Mouse (Mus musculus): Measurements from ENCODE around the gene S1pr4. TPM values are rescaled to one million over a fixed set of nuclear protein-coding genes. Genes with fewer than 3 reads are reported as not detected.

The S1pr4 gene
- polyA plus RNA-seq, 1 experiment from 2014 or later, result 0.24 TPM

GRCm38 (mm10) chr10:81457624-81458023 is 42.3 kb downstream of the S1pr4 start:
- H3K36me3 ChIP-seq (ENCODE audit: control insufficient read depth, insufficient read depth, low read length), result no peaks in the 10 kb centered on the region
- H3K27me3 ChIP-seq (ENCODE audit: control insufficient read depth, insufficient read depth, low read length), result peaks cover 97% of the 10 kb centered on the region
- H3K4me2 ChIP-seq (ENCODE audit: low read length), result no peak overlapping the region
- no peak for ATAC-seq (ENCODE audit: insufficient number of reproducible peaks, insufficient read depth, low FRiP score, low read depth)
- H3K4me3 ChIP-seq (ENCODE audit: control insufficient read depth in 1 of 2, insufficient read depth in 1 of 2, low read depth in 1 of 2, low read length in 2 of 2), result no peak overlapping the region
- H3K4me1 ChIP-seq (ENCODE audit: control insufficient read depth in 2 of 2, insufficient read depth in 2 of 2, low read length in 2 of 2), result peaks cover 0 to 5% of the 10 kb centered on the region in 2 experiments; a peak in 2 of 4 replicates
- no peak overlapping the region for H3K9ac ChIP-seq (ENCODE audit: low read length)
- WGBS, result 79% methylated on average over 8 of the region's 8 CpGs
- no peaks in the 10 kb centered on the region for H3K9me3 ChIP-seq (ENCODE audit: control insufficient read depth, low read length)
- H3K27ac ChIP-seq (replicated peaks in 1 of 2; ENCODE audit: control insufficient read depth in 1 of 2, insufficient read depth in 1 of 2, low read depth in 2 of 2, low read length in 2 of 2), result no peak overlapping the region

GRCm38 (mm10) chr10:81456983-81457563 is 42.9 kb downstream of the S1pr4 start:
- H3K9ac ChIP-seq (ENCODE audit: low read length), result no peak overlapping the region
- H3K27ac ChIP-seq (replicated peaks in 1 of 2; ENCODE audit: control insufficient read depth in 1 of 2, insufficient read depth in 1 of 2, low read depth in 2 of 2, low read length in 2 of 2), result no peak overlapping the region
- no peak overlapping the region for H3K4me3 ChIP-seq (ENCODE audit: control insufficient read depth in 1 of 2, insufficient read depth in 1 of 2, low read depth in 1 of 2, low read length in 2 of 2)
- WGBS, result 31% methylated on average over 12 of the region's 12 CpGs
- ATAC-seq (ENCODE audit: insufficient number of reproducible peaks, insufficient read depth, low FRiP score, low read depth), result no peak
- no peaks in the 10 kb centered on the region for H3K9me3 ChIP-seq (ENCODE audit: control insufficient read depth, low read length)
- H3K36me3 ChIP-seq (ENCODE audit: control insufficient read depth, insufficient read depth, low read length), result no peaks in the 10 kb centered on the region
- H3K27me3 ChIP-seq (ENCODE audit: control insufficient read depth, insufficient read depth, low read length), result peaks cover 97% of the 10 kb centered on the region
- H3K4me2 ChIP-seq (ENCODE audit: low read length), result no peak overlapping the region
- H3K4me1 ChIP-seq (ENCODE audit: control insufficient read depth in 2 of 2, insufficient read depth in 2 of 2, low read length in 2 of 2), result peaks cover 0 to 5% of the 10 kb centered on the region in 2 experiments; a peak in 2 of 4 replicates

GRCm38 (mm10) chr10:81455181-81455895 is 44.6 kb downstream of the S1pr4 start, which contains the start of gene Nfic:
Gene Nfic (minus strand): TSS chr10:81455635.
- H3K4me3 ChIP-seq (ENCODE audit: control insufficient read depth in 1 of 2, insufficient read depth in 1 of 2, low read depth in 1 of 2, low read length in 2 of 2), result no peak within 1 kb of the TSS
- WGBS, result 64% methylated on average over 28 of the region's 28 CpGs
- ATAC-seq (ENCODE audit: insufficient number of reproducible peaks, insufficient read depth, low FRiP score, low read depth), result no peak
- H3K27me3 ChIP-seq (ENCODE audit: control insufficient read depth, insufficient read depth, low read length), result peaks cover 97% of the 10 kb centered on the region
- no peak within 1 kb of the TSS for H3K4me2 ChIP-seq (ENCODE audit: low read length)
- no peak within 1 kb of the TSS for H3K9ac ChIP-seq (ENCODE audit: low read length)
- no peak within 1 kb of the TSS for H3K27ac ChIP-seq (replicated peaks in 1 of 2; ENCODE audit: control insufficient read depth in 1 of 2, insufficient read depth in 1 of 2, low read depth in 2 of 2, low read length in 2 of 2)
- peaks cover 0 to 2% of the 10 kb centered on the region in 2 experiments; a peak in 2 of 4 replicates for H3K4me1 ChIP-seq (ENCODE audit: control insufficient read depth in 2 of 2, insufficient read depth in 2 of 2, low read length in 2 of 2)
- no peaks in the 10 kb centered on the region for H3K36me3 ChIP-seq (ENCODE audit: control insufficient read depth, insufficient read depth, low read length)
- no peaks in the 10 kb centered on the region for H3K9me3 ChIP-seq (ENCODE audit: control insufficient read depth, low read length)

GRCm38 (mm10) chr10:81454106-81454505 is 45.8 kb downstream of the S1pr4 start:
- no peak overlapping the region for H3K4me3 ChIP-seq (ENCODE audit: control insufficient read depth in 1 of 2, insufficient read depth in 1 of 2, low read depth in 1 of 2, low read length in 2 of 2)
- no peaks in the 10 kb centered on the region for H3K36me3 ChIP-seq (ENCODE audit: control insufficient read depth, insufficient read depth, low read length)
- 64% methylated on average over 2 of the region's 2 CpGs for WGBS
- no peak overlapping the region for H3K9ac ChIP-seq (ENCODE audit: low read length)
- no peak overlapping the region for H3K4me2 ChIP-seq (ENCODE audit: low read length)
- no peaks in the 10 kb centered on the region for H3K9me3 ChIP-seq (ENCODE audit: control insufficient read depth, low read length)
- ATAC-seq (ENCODE audit: insufficient number of reproducible peaks, insufficient read depth, low FRiP score, low read depth), result no peak
- H3K27me3 ChIP-seq (ENCODE audit: control insufficient read depth, insufficient read depth, low read length), result peaks cover 86% of the 10 kb centered on the region
- H3K4me1 ChIP-seq (ENCODE audit: control insufficient read depth in 2 of 2, insufficient read depth in 2 of 2, low read length in 2 of 2), result no peaks in the 10 kb centered on the region
- H3K27ac ChIP-seq (replicated peaks in 1 of 2; ENCODE audit: control insufficient read depth in 1 of 2, insufficient read depth in 1 of 2, low read depth in 2 of 2, low read length in 2 of 2), result no peak overlapping the region

GRCm38 (mm10) chr10:81452947-81453288 is 47.0 kb downstream of the S1pr4 start:
- peaks cover 75% of the 10 kb centered on the region for H3K27me3 ChIP-seq (ENCODE audit: control insufficient read depth, insufficient read depth, low read length)
- H3K27ac ChIP-seq (replicated peaks in 1 of 2; ENCODE audit: control insufficient read depth in 1 of 2, insufficient read depth in 1 of 2, low read depth in 2 of 2, low read length in 2 of 2), result no peak overlapping the region
- no peak for ATAC-seq (ENCODE audit: insufficient number of reproducible peaks, insufficient read depth, low FRiP score, low read depth)
- H3K9ac ChIP-seq (ENCODE audit: low read length), result no peak overlapping the region
- WGBS, result 1% methylated on average over 14 of the region's 14 CpGs
- H3K4me3 ChIP-seq (ENCODE audit: control insufficient read depth in 1 of 2, insufficient read depth in 1 of 2, low read depth in 1 of 2, low read length in 2 of 2), result no peak overlapping the region
- H3K4me1 ChIP-seq (ENCODE audit: control insufficient read depth in 2 of 2, insufficient read depth in 2 of 2, low read length in 2 of 2), result no peaks in the 10 kb centered on the region
- H3K36me3 ChIP-seq (ENCODE audit: control insufficient read depth, insufficient read depth, low read length), result no peaks in the 10 kb centered on the region
- H3K4me2 ChIP-seq (ENCODE audit: low read length), result no peak overlapping the region
- H3K9me3 ChIP-seq (ENCODE audit: control insufficient read depth, low read length), result no peaks in the 10 kb centered on the region

GRCm38 (mm10) chr10:81452237-81452946 is 47.5 kb downstream of the S1pr4 start:
- Histone ChIP-seq H3K4me2 (ENCODE audit: low read length) (no peak overlapping the region), H3K27me3 (ENCODE audit: control insufficient read depth, insufficient read depth, low read length) (peaks cover 70% of the 10 kb centered on the region), H3K4me3 (ENCODE audit: control insufficient read depth in 1 of 2, insufficient read depth in 1 of 2, low read depth in 1 of 2, low read length in 2 of 2) (no peak overlapping the region), H3K36me3 (ENCODE audit: control insufficient read depth, insufficient read depth, low read length) (no peaks in the 10 kb centered on the region), H3K9me3 (ENCODE audit: control insufficient read depth, low read length) (no peaks in the 10 kb centered on the region), H3K27ac (replicated peaks in 1 of 2; ENCODE audit: control insufficient read depth in 1 of 2, insufficient read depth in 1 of 2, low read depth in 2 of 2, low read length in 2 of 2) (no peak overlapping the region), H3K4me1 (ENCODE audit: control insufficient read depth in 2 of 2, insufficient read depth in 2 of 2, low read length in 2 of 2) (no peaks in the 10 kb centered on the region), H3K9ac (ENCODE audit: low read length) (no peak overlapping the region)
- ATAC-seq (ENCODE audit: insufficient number of reproducible peaks, insufficient read depth, low FRiP score, low read depth), result no peak
- WGBS, result 12% methylated on average over 36 of the region's 36 CpGs

- Histone ChIP-seq H3K27me3 (ENCODE audit: control insufficient read depth, insufficient read depth, low read length) (peaks cover 61% of the 10 kb centered on the region), H3K4me1 (ENCODE audit: control insufficient read depth in 2 of 2, insufficient read depth in 2 of 2, low read length in 2 of 2) (no peaks in the 10 kb centered on the region), H3K9ac (ENCODE audit: low read length) (no peak overlapping the region), H3K36me3 (ENCODE audit: control insufficient read depth, insufficient read depth, low read length) (no peaks in the 10 kb centered on the region), H3K4me3 (ENCODE audit: control insufficient read depth in 1 of 2, insufficient read depth in 1 of 2, low read depth in 1 of 2, low read length in 2 of 2) (no peak overlapping the region), H3K27ac (replicated peaks in 1 of 2; ENCODE audit: control insufficient read depth in 1 of 2, insufficient read depth in 1 of 2, low read depth in 2 of 2, low read length in 2 of 2) (no peak overlapping the region), H3K4me2 (ENCODE audit: low read length) (no peak overlapping the region), H3K9me3 (ENCODE audit: control insufficient read depth, low read length) (no peaks in the 10 kb centered on the region)
- no peak for ATAC-seq (ENCODE audit: insufficient number of reproducible peaks, insufficient read depth, low FRiP score, low read depth)
- 41% methylated on average over 6 of the region's 6 CpGs for WGBS
Measured at GRCm38 (mm10) chr10:81451365-81451745, 48.6 kb downstream of the S1pr4 start.
